Mouse (Mus musculus) olfactory bulb, adult 2 months (tissue): ENCODE measurements around the gene Fkbp6. TPM values are rescaled to one million over a fixed set of nuclear protein-coding genes. Genes with fewer than 3 reads are reported as not detected.

ENCODE experiments used
- H3K27ac ChIP-seq: fragments of 200-500 bp; 2 replicates; pipeline ENCODE4 v1.5.1; 2012; ENCODE audit warnings: low read depth, low read length; ENCODE audit not compliant: insufficient read depth
- H3K4me1 ChIP-seq: fragments of 200-500 bp; 2 replicates; pipeline ENCODE4 v1.6.1; 2012; ENCODE audit warnings: low read length; ENCODE audit not compliant: control insufficient read depth, insufficient read depth
- H3K4me3 ChIP-seq: fragments of 200-500 bp; 2 replicates; pipeline ENCODE4 v1.5.1; 2012; ENCODE audit warnings: mild to moderate bottlenecking, low read depth, low read length, moderate library complexity; ENCODE audit not compliant: insufficient read depth
- CTCF ChIP-seq: fragments of 200-500 bp; IDR thresholded peaks from 2 replicates; pipeline ENCODE4 v1.5.1; 2012; ENCODE audit warnings: low read depth, mild to moderate bottlenecking, low read length, moderate library complexity; ENCODE audit not compliant: insufficient read depth
- POLR2A ChIP-seq: fragments of 200-500 bp; IDR thresholded peaks from 2 replicates; pipeline ENCODE4 v1.6.1; 2012; ENCODE audit warnings: mild to moderate bottlenecking, low read depth, low read length, moderate library complexity; ENCODE audit not compliant: insufficient read depth
- WGBS: fragments of 180-500 bp; shearing (Covaris S2); methylation state at CpG from one replicate; pipeline ENCODE4 v1.1.7; 2018; 5-methylcytosine and 5-hydroxymethylcytosine counted together
- polyA plus RNA-seq: library from polyadenylated mRNA; stranded (reverse); fragments of >200 nt; gene quantifications from 2 replicates; pipeline ENCODE4 v1.2.4, GENCODE M21; 2012; ENCODE audit warnings: low replicate concordance; ENCODE audit not compliant: missing spikeins, insufficient read depth, insufficient read length

Fkbp6 gene
- polyA plus RNA-seq, 1 experiment, result not detected

DNA sequence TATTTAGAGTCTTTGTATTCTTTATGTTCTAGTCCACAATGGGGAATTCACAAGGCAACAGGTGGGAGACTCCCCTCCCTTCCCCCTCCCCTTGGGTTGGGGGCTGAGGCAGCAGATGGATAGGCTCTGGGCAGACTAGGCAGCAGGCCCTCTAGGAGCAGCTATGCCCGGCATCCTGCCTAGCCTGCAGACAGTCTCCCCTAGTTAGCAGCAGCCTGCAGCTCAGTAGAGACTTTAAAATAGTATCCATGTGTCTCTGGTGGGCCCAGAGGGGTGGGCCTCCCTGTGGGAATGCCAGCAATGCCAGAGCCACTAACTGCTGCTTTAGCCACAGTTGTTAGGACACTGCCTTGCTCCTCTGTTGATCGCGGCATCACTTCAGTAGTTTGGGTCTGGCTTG, 107.2 kb downstream of the Fkbp6 start:
- no peaks in the 10 kb centered on the region; the same call in 1 of the 2 replicates for H3K4me1 ChIP-seq
- TF ChIP-seq POLR2A (no peak), CTCF (no peak)
- H3K27ac ChIP-seq, result no peak overlapping the region
- WGBS, result 82% methylated on average over 3 of the region's 3 CpGs
- no peak overlapping the region for H3K4me3 ChIP-seq

DNA sequence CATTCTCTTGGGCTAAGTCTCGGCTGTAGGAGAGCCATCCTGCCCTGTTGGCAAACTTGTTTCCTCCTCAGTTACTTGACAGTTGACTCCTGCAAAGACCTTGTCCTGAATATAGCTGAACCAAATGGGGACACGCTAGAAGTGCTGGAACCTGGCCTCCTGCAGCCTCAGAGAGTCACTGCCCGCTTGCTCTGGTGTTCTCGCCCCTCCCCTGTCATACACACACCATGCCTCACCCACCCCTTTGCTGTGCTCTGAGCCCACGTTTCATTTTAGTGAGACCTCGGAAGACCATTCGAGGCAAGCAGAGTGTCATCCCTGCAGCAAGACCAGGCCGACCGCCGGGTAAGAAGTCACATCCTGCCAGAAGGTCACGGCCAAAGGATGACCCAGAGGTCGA, 107.7 kb downstream of the Fkbp6 start:
- H3K4me1 ChIP-seq, result no peaks in the 10 kb centered on the region; the same call in 1 of the 2 replicates
- no peak overlapping the region for H3K4me3 ChIP-seq
- 84% methylated on average over 12 of the region's 12 CpGs for whole genome bisulfite sequencing
- no peak for TF ChIP-seq POLR2A
- TF ChIP-seq CTCF, result no peak
- H3K27ac ChIP-seq, result no peak overlapping the region

Other genes starting within 250 kb of the Fkbp6 start
- gene Tbl2, start 200.4 kb downstream of the Fkbp6 start, polyA plus RNA-seq, result not detected in 2 replicates
- gene Bcl7b, start 181.8 kb downstream of the Fkbp6 start, polyA plus RNA-seq, result not detected in 2 replicates
- gene Baz1b, start 162.8 kb downstream of the Fkbp6 start, polyA plus RNA-seq, result 147 TPM in 1 of 2 replicates, not detected in the other
- not detected in 2 replicates for gene Fzd9, start 98.8 kb downstream of the Fkbp6 start, polyA plus RNA-seq
- not detected in 2 replicates for gene Trim50, start 3.3 kb upstream of the Fkbp6 start, polyA plus RNA-seq
- gene Nsun5, start 19.9 kb upstream of the Fkbp6 start, polyA plus RNA-seq, result not detected in 2 replicates
- gene Pom121, start 44.5 kb upstream of the Fkbp6 start, polyA plus RNA-seq, result not detected in 2 replicates
- gene Hip1, start 195.1 kb upstream of the Fkbp6 start, polyA plus RNA-seq, result 69.9 TPM in 1 of 2 replicates, not detected in the other
- not detected in 2 replicates for gene Ccl26, start 213.5 kb upstream of the Fkbp6 start, polyA plus RNA-seq
- not detected in 2 replicates for gene Ccl24, start 223.0 kb upstream of the Fkbp6 start, polyA plus RNA-seq